ENCODE assay signal across 27 mouse cellular contexts in the genomic region with DNA sequence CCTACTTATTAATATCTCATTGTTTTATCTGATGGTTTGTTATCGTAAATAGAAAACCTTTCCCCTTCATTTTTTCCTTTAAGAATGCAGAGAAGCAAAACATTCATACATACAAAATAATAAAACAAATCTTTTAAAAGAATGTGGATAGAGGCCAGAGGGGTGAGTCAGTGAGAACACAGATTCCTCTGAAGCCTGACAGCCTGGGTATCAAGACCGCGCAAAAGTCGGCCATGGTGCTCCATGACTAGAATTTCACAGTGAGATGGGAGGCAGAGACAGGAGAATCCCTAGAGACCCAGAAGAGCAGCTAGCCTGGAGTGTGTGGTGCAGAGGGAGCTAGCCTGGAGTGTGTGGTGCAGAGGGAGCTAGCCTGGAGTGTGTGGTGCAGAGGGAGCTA.
DNase-seq lines count a peak whose midpoint lies in the region; ATAC-seq lines count a peak whose summit lies in the region.
"Had no signal": no experiment of that assay in that cellular context is flagged by ENCODE, and none has a peak within 500 bp of the region (broad histone marks: within the 10 kb centered on the region; RNA-seq: fewer than 3 reads in every experiment).

No protein-coding gene starts in this region.

- no peaks in the 10 kb centered on the region for H3K27me3 ChIP-seq in embryonic facial prominence, embryonic 12.5 days
- H3K27me3 ChIP-seq in embryonic facial prominence, embryonic 10.5 days (replicated peaks; ENCODE audit: low read depth, poor library complexity, severe bottlenecking): no peaks in the 10 kb centered on the region
- no peaks in the 10 kb centered on the region for H3K27me3 ChIP-seq in intestine, embryonic 16.5 days (replicated peaks; ENCODE audit: control insufficient read depth, insufficient read depth, low read length)
- no peaks in the 10 kb centered on the region for H3K27me3 ChIP-seq in intestine, embryonic 15.5 days (replicated peaks)
- H3K27me3 ChIP-seq in embryonic facial prominence, embryonic 14.5 days (replicated peaks; ENCODE audit: control insufficient read depth, insufficient read depth, low read length): no peaks in the 10 kb centered on the region
- no peaks in the 10 kb centered on the region for H3K27me3 ChIP-seq in hindbrain, embryonic 11.5 days (ENCODE audit: control insufficient read depth, insufficient read depth, low read length)
- H3K27me3 ChIP-seq: CH12.LX; embryonic facial prominence, embryonic 15.5 days; forebrain, embryonic 12.5 days; forebrain, embryonic 15.5 days; heart, embryonic 13.5 days; hindbrain, embryonic 13.5 days had no signal

- no peak overlapping the region for H3K4me3 ChIP-seq in embryonic facial prominence, embryonic 12.5 days
- H3K4me3 ChIP-seq in embryonic facial prominence, embryonic 10.5 days: no peak overlapping the region
- H3K4me3 ChIP-seq in intestine, embryonic 16.5 days (ENCODE audit: low read length): no peak overlapping the region
- no peak overlapping the region for H3K4me3 ChIP-seq in intestine, embryonic 15.5 days (replicated peaks)
- no peak overlapping the region for H3K4me3 ChIP-seq in embryonic facial prominence, embryonic 14.5 days (ENCODE audit: low read depth, low read length)
- no peak overlapping the region for H3K4me3 ChIP-seq in hindbrain, embryonic 11.5 days (ENCODE audit: low read depth, low read length)
- H3K4me3 ChIP-seq: embryonic facial prominence, embryonic 15.5 days; forebrain, embryonic 12.5 days; forebrain, embryonic 15.5 days; heart, embryonic 10.5 days; heart, embryonic 13.5 days; hindbrain, embryonic 13.5 days had no signal

- WGBS in embryonic facial prominence, embryonic 12.5 days: 81% methylated on average over 4 of the region's 4 CpGs
- 93% methylated on average over 4 of the region's 4 CpGs for WGBS in embryonic facial prominence, embryonic 10.5 days
- WGBS in intestine, embryonic 16.5 days: 78% methylated on average over 4 of the region's 4 CpGs
- 69% methylated on average over 4 of the region's 4 CpGs for WGBS in intestine, embryonic 15.5 days
- 74% methylated on average over 4 of the region's 4 CpGs for WGBS in embryonic facial prominence, embryonic 14.5 days
- WGBS in hindbrain, embryonic 11.5 days: 94% methylated on average over 4 of the region's 4 CpGs

- no peak overlapping the region for H3K9ac ChIP-seq in embryonic facial prominence, embryonic 12.5 days
- H3K9ac ChIP-seq in intestine, embryonic 16.5 days (ENCODE audit: low read depth, low read length): no peak overlapping the region
- no peak overlapping the region for H3K9ac ChIP-seq in intestine, embryonic 15.5 days
- H3K9ac ChIP-seq in embryonic facial prominence, embryonic 14.5 days (ENCODE audit: low read depth, low read length): no peak overlapping the region
- no peak overlapping the region for H3K9ac ChIP-seq in hindbrain, embryonic 11.5 days (ENCODE audit: low read depth, low read length)
- H3K9ac ChIP-seq: embryonic facial prominence, embryonic 15.5 days; forebrain, embryonic 12.5 days; forebrain, embryonic 15.5 days; heart, embryonic 13.5 days; hindbrain, embryonic 13.5 days had no signal

- ATAC-seq in embryonic facial prominence, embryonic 12.5 days (ENCODE audit: insufficient number of reproducible peaks, insufficient read depth, low FRiP score, low TSS enrichment): no peak
- ATAC-seq in intestine, embryonic 16.5 days: no peak
- no peak for ATAC-seq in intestine, embryonic 15.5 days
- no peak for ATAC-seq in embryonic facial prominence, embryonic 14.5 days (ENCODE audit: low read depth)
- ATAC-seq in hindbrain, embryonic 11.5 days (ENCODE audit: low FRiP score): no peak
- ATAC-seq: forebrain, embryonic 15.5 days; hindbrain, embryonic 16.5 days had no signal

- H3K4me1 ChIP-seq in embryonic facial prominence, embryonic 12.5 days: no peaks in the 10 kb centered on the region
- H3K4me1 ChIP-seq in embryonic facial prominence, embryonic 10.5 days: no peaks in the 10 kb centered on the region
- no peaks in the 10 kb centered on the region for H3K4me1 ChIP-seq in intestine, embryonic 16.5 days (ENCODE audit: control insufficient read depth, insufficient read depth, low read length)
- 0 out of 2 replicates have a peak, but pooled peaks cover 2% of the 10 kb centered on the region for H3K4me1 ChIP-seq in intestine, embryonic 15.5 days (replicated peaks)
- peaks cover 11% of the 10 kb centered on the region; the same call in 1 of the 2 replicates for H3K4me1 ChIP-seq in embryonic facial prominence, embryonic 14.5 days (ENCODE audit: control insufficient read depth, insufficient read depth, low read length)
- no peaks in the 10 kb centered on the region for H3K4me1 ChIP-seq in hindbrain, embryonic 11.5 days (replicated peaks; ENCODE audit: control insufficient read depth, insufficient read depth, low read length)
- H3K4me1 ChIP-seq: forebrain, embryonic 12.5 days; forebrain, embryonic 15.5 days; heart, embryonic 10.5 days; hindbrain, embryonic 13.5 days had no signal

- no peak overlapping the region for H3K4me2 ChIP-seq in embryonic facial prominence, embryonic 12.5 days (replicated peaks)
- no peak overlapping the region for H3K4me2 ChIP-seq in intestine, embryonic 16.5 days (ENCODE audit: low read depth, low read length)
- no peak overlapping the region for H3K4me2 ChIP-seq in intestine, embryonic 15.5 days (replicated peaks)
- H3K4me2 ChIP-seq in embryonic facial prominence, embryonic 14.5 days (ENCODE audit: low read depth, low read length): no peak overlapping the region
- H3K4me2 ChIP-seq in hindbrain, embryonic 11.5 days (replicated peaks; ENCODE audit: low read depth, low read length): no peak overlapping the region
- H3K4me2 ChIP-seq: embryonic facial prominence, embryonic 15.5 days; forebrain, embryonic 12.5 days; forebrain, embryonic 15.5 days; heart, embryonic 13.5 days; hindbrain, embryonic 13.5 days had no signal

- H3K9me3 ChIP-seq in embryonic facial prominence, embryonic 12.5 days: no peaks in the 10 kb centered on the region
- H3K9me3 ChIP-seq in embryonic facial prominence, embryonic 10.5 days: no peaks in the 10 kb centered on the region
- H3K9me3 ChIP-seq in intestine, embryonic 16.5 days (ENCODE audit: control insufficient read depth, low read length): no peaks in the 10 kb centered on the region
- H3K9me3 ChIP-seq in intestine, embryonic 15.5 days: no peaks in the 10 kb centered on the region
- H3K9me3 ChIP-seq in embryonic facial prominence, embryonic 14.5 days (ENCODE audit: control insufficient read depth, low read length): no peaks in the 10 kb centered on the region
- no peaks in the 10 kb centered on the region for H3K9me3 ChIP-seq in hindbrain, embryonic 11.5 days (ENCODE audit: control insufficient read depth, low read length)
- H3K9me3 ChIP-seq: embryonic facial prominence, embryonic 15.5 days; forebrain, embryonic 12.5 days; forebrain, embryonic 15.5 days; G1E; heart, embryonic 10.5 days; heart, embryonic 13.5 days; hindbrain, embryonic 13.5 days had no signal

- H3K36me3 ChIP-seq in embryonic facial prominence, embryonic 12.5 days: no peaks in the 10 kb centered on the region
- no peaks in the 10 kb centered on the region for H3K36me3 ChIP-seq in embryonic facial prominence, embryonic 10.5 days (replicated peaks)
- no peaks in the 10 kb centered on the region for H3K36me3 ChIP-seq in intestine, embryonic 16.5 days (ENCODE audit: control insufficient read depth, insufficient read depth, low read length)
- H3K36me3 ChIP-seq in intestine, embryonic 15.5 days: no peaks in the 10 kb centered on the region
- H3K36me3 ChIP-seq in embryonic facial prominence, embryonic 14.5 days (ENCODE audit: control insufficient read depth, insufficient read depth, low read length): no peaks in the 10 kb centered on the region
- no peaks in the 10 kb centered on the region for H3K36me3 ChIP-seq in hindbrain, embryonic 11.5 days (ENCODE audit: control insufficient read depth, insufficient read depth, low read length)
- H3K36me3 ChIP-seq: embryonic facial prominence, embryonic 15.5 days; forebrain, embryonic 12.5 days; forebrain, embryonic 15.5 days; G1E; heart, embryonic 10.5 days; heart, embryonic 13.5 days; hindbrain, embryonic 13.5 days had no signal

- H3K27ac ChIP-seq in embryonic facial prominence, embryonic 12.5 days: peak overlapping the region; percentile 54; the same call in 1 of the 2 replicates
- no peak overlapping the region for H3K27ac ChIP-seq in embryonic facial prominence, embryonic 10.5 days (replicated peaks)
- H3K27ac ChIP-seq in intestine, embryonic 16.5 days (ENCODE audit: low read length): peak overlapping the region; percentile 37; the same call in 1 of the 2 replicates
- no peak overlapping the region for H3K27ac ChIP-seq in intestine, embryonic 15.5 days
- no peak overlapping the region for H3K27ac ChIP-seq in embryonic facial prominence, embryonic 14.5 days (replicated peaks; ENCODE audit: low read depth, low read length)
- no peak overlapping the region for H3K27ac ChIP-seq in hindbrain, embryonic 11.5 days (ENCODE audit: low read depth, low read length)
- H3K27ac ChIP-seq: forebrain, embryonic 12.5 days; forebrain, embryonic 15.5 days; heart, embryonic 10.5 days; heart, embryonic 13.5 days; hindbrain, embryonic 13.5 days had no signal

- DNase-seq in embryonic facial prominence, embryonic 10.5 days (ENCODE audit: low spot score): no peak
- DNase-seq in NIH3T3 (ENCODE audit: low read depth): peak; percentile 57
- DNase-seq in embryonic facial prominence, embryonic 14.5 days (ENCODE audit: low spot score): peak; percentile 13
- no peak for DNase-seq in yolk sac, embryonic 10.5 days (ENCODE audit: low spot score)
- DNase-seq in hindbrain, embryonic 11.5 days (ENCODE audit: low spot score): no peak
- DNase-seq: adrenal gland, postnatal 10 days; B cell, adult 2 months; cerebellum, adult 18-20 months; cerebellum, adult 9-10 months; cerebellum, postnatal 14 days; gastrocnemius, postnatal 10 days; gastrocnemius, postnatal 36 days; heart, postnatal 14 days; kidney, adult 11 months; kidney, adult 8-10 months had no signal

Comparison
In these comparisons a context has a peak if more than half of its experiments do, and no peak if none do; other contexts are left out.
1. H3K27ac ChIP-seq: peak in embryonic facial prominence, embryonic 12.5 days (single experiment) and intestine, embryonic 16.5 days (single experiment); none in embryonic facial prominence, embryonic 10.5 days (single experiment), intestine, embryonic 15.5 days (single experiment), embryonic facial prominence, embryonic 14.5 days (single experiment) and hindbrain, embryonic 11.5 days (single experiment).
2. DNase-seq: peak in NIH3T3 (single experiment) and embryonic facial prominence, embryonic 14.5 days (single experiment); none in embryonic facial prominence, embryonic 10.5 days (single experiment), yolk sac, embryonic 10.5 days (single experiment) and hindbrain, embryonic 11.5 days (single experiment).